ENCODE assay signal across 15 mouse cellular contexts in genomic region chr5:113082356-113083168, GRCm38 (mm10). TPM values are rescaled to one million over a fixed set of nuclear protein-coding genes. Genes with fewer than 3 reads are reported as not detected.
DNase-seq lines count a peak whose midpoint lies in the region; ATAC-seq and TF ChIP-seq lines count a peak whose summit lies in the region.
"Had no signal": no experiment of that assay in that cellular context is flagged by ENCODE, and none has a peak within 500 bp of the region (broad histone marks: within the 10 kb centered on the region; RNA-seq: fewer than 3 reads in every experiment).

No protein-coding gene starts in this region.

- H3K9ac ChIP-seq in limb, embryonic 14.5 days (ENCODE audit: low read depth, low read length, severe bottlenecking): no peak overlapping the region
- H3K9ac ChIP-seq in embryonic facial prominence, embryonic 14.5 days (ENCODE audit: low read depth, low read length): no peak overlapping the region
- no peak overlapping the region for H3K9ac ChIP-seq in intestine, embryonic 15.5 days
- H3K9ac ChIP-seq: neural tube, embryonic 13.5 days had no signal

- DNase-seq in heart, adult 11 months: peak; percentile 94
- no peak for DNase-seq in heart, adult 8-10 months (ENCODE audit: low spot score)
- no peak for DNase-seq in limb, embryonic 14.5 days (ENCODE audit: low spot score)
- DNase-seq in limb, embryonic 10.5 days (ENCODE audit: low spot score): no peak
- DNase-seq in embryonic facial prominence, embryonic 14.5 days (ENCODE audit: low spot score): peak; percentile 50
- no peak for DNase-seq in spleen, adult 18-20 months
- no peak for DNase-seq in frontal cortex, postnatal 10 days (ENCODE audit: low spot score in 2 of 2)
- DNase-seq: thymus, adult 2 months had no signal

- TF ChIP-seq POLR2A in limb, embryonic 14.5 days (IDR thresholded peaks at IDR 0.05; ENCODE audit: borderline replicate concordance, extremely low read depth, insufficient read depth, insufficient read length): no peak

- no peak overlapping the region for H3K4me3 ChIP-seq in limb, embryonic 14.5 days (replicated peaks; ENCODE audit: low read length)
- H3K4me3 ChIP-seq in limb, embryonic 10.5 days: no peak overlapping the region
- no peak overlapping the region for H3K4me3 ChIP-seq in embryonic facial prominence, embryonic 14.5 days (ENCODE audit: low read depth, low read length)
- no peak overlapping the region for H3K4me3 ChIP-seq in intestine, embryonic 15.5 days (replicated peaks)
- H3K4me3 ChIP-seq: neural tube, embryonic 13.5 days had no signal

- no peaks in the 10 kb centered on the region for H3K9me3 ChIP-seq in limb, embryonic 14.5 days (ENCODE audit: control insufficient read depth, low read length)
- no peaks in the 10 kb centered on the region for H3K9me3 ChIP-seq in limb, embryonic 10.5 days (replicated peaks)
- peaks cover 5% of the 10 kb centered on the region; the same call in 1 of the 2 replicates for H3K9me3 ChIP-seq in embryonic facial prominence, embryonic 14.5 days (ENCODE audit: control insufficient read depth, low read length)
- H3K9me3 ChIP-seq in intestine, embryonic 15.5 days: no peaks in the 10 kb centered on the region
- H3K9me3 ChIP-seq: neural tube, embryonic 13.5 days had no signal

- H3K27me3 ChIP-seq in limb, embryonic 14.5 days (ENCODE audit: control insufficient read depth, insufficient read depth, low read length): no peaks in the 10 kb centered on the region
- no peaks in the 10 kb centered on the region for H3K27me3 ChIP-seq in limb, embryonic 10.5 days (ENCODE audit: low read depth, poor library complexity, severe bottlenecking)
- H3K27me3 ChIP-seq in embryonic facial prominence, embryonic 14.5 days (replicated peaks; ENCODE audit: control insufficient read depth, insufficient read depth, low read length): no peaks in the 10 kb centered on the region
- H3K27me3 ChIP-seq in intestine, embryonic 15.5 days (replicated peaks): no peaks in the 10 kb centered on the region; the same call in 1 of the 2 replicates

- no peak overlapping the region for H3K27ac ChIP-seq in limb, embryonic 14.5 days (replicated peaks; ENCODE audit: low read depth, low read length)
- H3K27ac ChIP-seq in limb, embryonic 10.5 days: no peak overlapping the region
- H3K27ac ChIP-seq in embryonic facial prominence, embryonic 14.5 days (replicated peaks; ENCODE audit: low read depth, low read length): 0 out of 2 replicates have a peak overlapping the region, but pooled peaks have one; percentile 4
- no peak overlapping the region for H3K27ac ChIP-seq in intestine, embryonic 15.5 days
- H3K27ac ChIP-seq: macrophage; neural tube, embryonic 13.5 days had no signal

- peak; percentile 38; the same call in 1 of the 2 replicates for ATAC-seq in limb, embryonic 14.5 days (ENCODE audit: low FRiP score, low read depth)
- peak; percentile 30; the same call in 1 of the 2 replicates for ATAC-seq in embryonic facial prominence, embryonic 14.5 days (ENCODE audit: low read depth)
- ATAC-seq in intestine, embryonic 15.5 days: 0 out of 2 replicates have a peak, but pooled peaks have one; percentile 31

- no peak overlapping the region for H3K4me2 ChIP-seq in limb, embryonic 14.5 days (replicated peaks; ENCODE audit: low read depth, low read length, severe bottlenecking)
- H3K4me2 ChIP-seq in embryonic facial prominence, embryonic 14.5 days (ENCODE audit: low read depth, low read length): no peak overlapping the region
- no peak overlapping the region for H3K4me2 ChIP-seq in intestine, embryonic 15.5 days (replicated peaks)
- H3K4me2 ChIP-seq: neural tube, embryonic 13.5 days had no signal

- WGBS in limb, embryonic 14.5 days: 61% methylated on average over 19 of the region's 19 CpGs
- WGBS in limb, embryonic 10.5 days: 76% methylated on average over 19 of the region's 19 CpGs
- WGBS in embryonic facial prominence, embryonic 14.5 days: 47% methylated on average over 19 of the region's 19 CpGs
- 47% methylated on average over 19 of the region's 19 CpGs for WGBS in intestine, embryonic 15.5 days

- no peaks in the 10 kb centered on the region for H3K36me3 ChIP-seq in limb, embryonic 14.5 days (ENCODE audit: control insufficient read depth, insufficient read depth, low read length)
- H3K36me3 ChIP-seq in limb, embryonic 10.5 days: no peaks in the 10 kb centered on the region
- H3K36me3 ChIP-seq in embryonic facial prominence, embryonic 14.5 days (ENCODE audit: control insufficient read depth, insufficient read depth, low read length): no peaks in the 10 kb centered on the region
- no peaks in the 10 kb centered on the region for H3K36me3 ChIP-seq in intestine, embryonic 15.5 days
- H3K36me3 ChIP-seq: neural tube, embryonic 13.5 days had no signal

- no peaks in the 10 kb centered on the region for H3K4me1 ChIP-seq in limb, embryonic 14.5 days (ENCODE audit: control insufficient read depth, insufficient read depth, low read length)
- H3K4me1 ChIP-seq in limb, embryonic 10.5 days: peaks cover 10% of the 10 kb centered on the region; the same call in 1 of the 2 replicates
- no peaks in the 10 kb centered on the region for H3K4me1 ChIP-seq in embryonic facial prominence, embryonic 14.5 days (ENCODE audit: control insufficient read depth, insufficient read depth, low read length)
- peaks cover 5% of the 10 kb centered on the region; the same call in 1 of the 2 replicates for H3K4me1 ChIP-seq in intestine, embryonic 15.5 days (replicated peaks)

RNA-seq across cellular contexts. Expression of gene Crybb3, which starts 1.2 kb away (rescaled TPM):
- total RNA-seq in heart, adult 8-10 months (2022): 1 to 10 TPM in 1 of 4 experiments, under 1 TPM in 3; 0.92 to 1.3 (median 0.93) TPM
- 4.3 and 4.6 TPM in 2 replicates for polyA plus RNA-seq in limb, embryonic 14.5 days (2012; rRNA removed)
- 0.67 and 0.72 TPM in 2 replicates for polyA plus RNA-seq in limb, embryonic 14.5 days (2014; fragmentation: Nextera tagmentation; extraction: Ambion mirVana)
- 0.33 and 0.59 TPM in 2 replicates for polyA plus RNA-seq in limb, embryonic 10.5 days (2016; fragmentation: Nextera tagmentation; extraction: Ambion mirVana)
- 2.1 and 2.3 TPM in 2 replicates for polyA plus RNA-seq in embryonic facial prominence, embryonic 14.5 days (2014; fragmentation: Nextera tagmentation; extraction: Ambion mirVana)
- 0.36 and 1.1 TPM in 2 replicates for polyA plus RNA-seq in intestine, embryonic 15.5 days (2015; fragmentation: Nextera tagmentation; extraction: Ambion mirVana)
- polyA plus RNA-seq: macrophage had no signal

RNA-seq across cellular contexts. Expression of gene Crybb2, which starts 12.6 kb away (rescaled TPM):
- not detected for total RNA-seq in heart, adult 8-10 months (2022)
- polyA plus RNA-seq in limb, embryonic 14.5 days (2012; rRNA removed): not detected in 2 replicates
- polyA plus RNA-seq in limb, embryonic 14.5 days (2014; fragmentation: Nextera tagmentation; extraction: Ambion mirVana): not detected in 2 replicates
- polyA plus RNA-seq in limb, embryonic 10.5 days (2016; fragmentation: Nextera tagmentation; extraction: Ambion mirVana): not detected in 2 replicates
- not detected in 2 replicates for polyA plus RNA-seq in embryonic facial prominence, embryonic 14.5 days (2014; fragmentation: Nextera tagmentation; extraction: Ambion mirVana)
- not detected in 2 replicates for polyA plus RNA-seq in intestine, embryonic 15.5 days (2015; fragmentation: Nextera tagmentation; extraction: Ambion mirVana)
- total RNA-seq: left cerebral cortex, postnatal 36 days had no signal
- polyA plus RNA-seq: embryonic facial prominence, embryonic 11.5 days; frontal cortex, adult 2 months; intestine, embryonic 14.5 days; macrophage; neural tube, embryonic 13.5 days had no signal

Comparison
In these comparisons a context has a peak if more than half of its experiments do, and no peak if none do; other contexts are left out.
1. DNase-seq: peak in heart, adult 11 months (single experiment) and embryonic facial prominence, embryonic 14.5 days (single experiment); none in heart, adult 8-10 months (single experiment), limb, embryonic 14.5 days (single experiment), limb, embryonic 10.5 days (single experiment), spleen, adult 18-20 months (0 of 2) and frontal cortex, postnatal 10 days (0 of 2).
2. Peak in every context shown above with its lines, with median percentiles within 50 percentile points of each other: ATAC-seq.